Mouse (Mus musculus): Measurements from ENCODE around the gene Grik5. TPM values are rescaled to one million over a fixed set of nuclear protein-coding genes. Genes with fewer than 3 reads are reported as not detected.

The Grik5 gene
- polyA plus RNA-seq, 1 experiment from 2014 or later = 7.0 TPM

GRCm38 (mm10) chr7:25106790-25107502, 34.8 kb upstream of the Grik5 start:
- DNase-seq (ENCODE audit: low spot score) = no peak
- H3K36me3 ChIP-seq (ENCODE audit: control insufficient read depth, insufficient read depth, low read length) = no peaks in the 10 kb centered on the region
- H3K4me1 ChIP-seq (replicated peaks; ENCODE audit: control insufficient read depth, insufficient read depth, low read length) = no peaks in the 10 kb centered on the region
- no peak overlapping the region for H3K9ac ChIP-seq (ENCODE audit: low read length)
- H3K27ac ChIP-seq (ENCODE audit: low read depth) = no peak overlapping the region
- H3K27me3 ChIP-seq (replicated peaks; ENCODE audit: control insufficient read depth, insufficient read depth, low read length) = no peaks in the 10 kb centered on the region
- no peak for ATAC-seq (replicated peaks; ENCODE audit: low FRiP score, low TSS enrichment, low read depth)
- H3K4me2 ChIP-seq (ENCODE audit: low read length) = no peak overlapping the region
- H3K4me3 ChIP-seq (ENCODE audit: low read depth, low read length) = no peak overlapping the region
- no peaks in the 10 kb centered on the region for H3K9me3 ChIP-seq (ENCODE audit: control insufficient read depth, low read length)
- WGBS = 55% methylated on average over 16 of the region's 17 CpGs

- DNase-seq (ENCODE audit: low spot score) (peak; percentile 90), ATAC-seq (replicated peaks; ENCODE audit: low FRiP score, low TSS enrichment, low read depth) (0 out of 2 replicates have a peak, but pooled peaks have one; percentile 56)
- Histone ChIP-seq H3K4me2 (ENCODE audit: low read length) (no peak overlapping the region), H3K9ac (ENCODE audit: low read length) (no peak overlapping the region), H3K4me3 (ENCODE audit: low read depth, low read length) (no peak overlapping the region), H3K27ac (ENCODE audit: low read depth) (no peak overlapping the region), H3K36me3 (ENCODE audit: control insufficient read depth, insufficient read depth, low read length) (no peaks in the 10 kb centered on the region), H3K9me3 (ENCODE audit: control insufficient read depth, low read length) (no peaks in the 10 kb centered on the region), H3K4me1 (replicated peaks; ENCODE audit: control insufficient read depth, insufficient read depth, low read length) (no peaks in the 10 kb centered on the region), H3K27me3 (replicated peaks; ENCODE audit: control insufficient read depth, insufficient read depth, low read length) (no peaks in the 10 kb centered on the region)
- 26% methylated on average over 17 of the region's 17 CpGs for WGBS
Observed at GRCm38 (mm10) chr7:25105411-25106160, 33.4 kb upstream of the Grik5 start.

GRCm38 (mm10) chr7:25099581-25099980, 27.4 kb upstream of the Grik5 start:
- H3K4me2 ChIP-seq (ENCODE audit: low read length) = no peak overlapping the region
- WGBS = 43% methylated on average over 4 of the region's 4 CpGs
- no peak overlapping the region for H3K4me3 ChIP-seq (ENCODE audit: low read depth, low read length)
- no peak for ATAC-seq (replicated peaks; ENCODE audit: low FRiP score, low TSS enrichment, low read depth)
- no peak overlapping the region for H3K9ac ChIP-seq (ENCODE audit: low read length)
- no peak overlapping the region for H3K27ac ChIP-seq (ENCODE audit: low read depth)
- no peaks in the 10 kb centered on the region for H3K36me3 ChIP-seq (ENCODE audit: control insufficient read depth, insufficient read depth, low read length)
- H3K27me3 ChIP-seq (replicated peaks; ENCODE audit: control insufficient read depth, insufficient read depth, low read length) = no peaks in the 10 kb centered on the region
- no peak for DNase-seq (ENCODE audit: low spot score)
- H3K4me1 ChIP-seq (replicated peaks; ENCODE audit: control insufficient read depth, insufficient read depth, low read length) = no peaks in the 10 kb centered on the region
- no peaks in the 10 kb centered on the region for H3K9me3 ChIP-seq (ENCODE audit: control insufficient read depth, low read length)

GRCm38 (mm10) chr7:25098169-25098568, 26.0 kb upstream of the Grik5 start:
- Histone ChIP-seq H3K4me1 (replicated peaks; ENCODE audit: control insufficient read depth, insufficient read depth, low read length) (no peaks in the 10 kb centered on the region), H3K4me3 (ENCODE audit: low read depth, low read length) (no peak overlapping the region), H3K36me3 (ENCODE audit: control insufficient read depth, insufficient read depth, low read length) (no peaks in the 10 kb centered on the region), H3K27me3 (replicated peaks; ENCODE audit: control insufficient read depth, insufficient read depth, low read length) (no peaks in the 10 kb centered on the region), H3K4me2 (ENCODE audit: low read length) (no peak overlapping the region), H3K9ac (ENCODE audit: low read length) (no peak overlapping the region), H3K9me3 (ENCODE audit: control insufficient read depth, low read length) (no peaks in the 10 kb centered on the region), H3K27ac (ENCODE audit: low read depth) (no peak overlapping the region)
- 65% methylated on average over 3 of the region's 3 CpGs for WGBS
- no peak for ATAC-seq (replicated peaks; ENCODE audit: low FRiP score, low TSS enrichment, low read depth)
- DNase-seq (ENCODE audit: low spot score) = no peak

- H3K4me2 ChIP-seq (ENCODE audit: low read length) = no peak overlapping the region
- H3K4me3 ChIP-seq (ENCODE audit: low read depth, low read length) = no peak overlapping the region
- H3K4me1 ChIP-seq (replicated peaks; ENCODE audit: control insufficient read depth, insufficient read depth, low read length) = 0 out of 2 replicates have a peak, but pooled peaks cover 5% of the 10 kb centered on the region
- WGBS = 41% methylated on average over 10 of the region's 10 CpGs
- H3K27me3 ChIP-seq (replicated peaks; ENCODE audit: control insufficient read depth, insufficient read depth, low read length) = no peaks in the 10 kb centered on the region
- ATAC-seq (replicated peaks; ENCODE audit: low FRiP score, low TSS enrichment, low read depth) (no peak), DNase-seq (ENCODE audit: low spot score) (no peak)
- H3K9ac ChIP-seq (ENCODE audit: low read length) = no peak overlapping the region
- H3K9me3 ChIP-seq (ENCODE audit: control insufficient read depth, low read length) = no peaks in the 10 kb centered on the region
- peaks cover 7% of the 10 kb centered on the region for H3K36me3 ChIP-seq (ENCODE audit: control insufficient read depth, insufficient read depth, low read length)
- H3K27ac ChIP-seq (ENCODE audit: low read depth) = no peak overlapping the region
Observed at GRCm38 (mm10) chr7:25089875-25090274, 17.7 kb upstream of the Grik5 start.

- DNase-seq (ENCODE audit: low spot score) (no peak), ATAC-seq (replicated peaks; ENCODE audit: low FRiP score, low TSS enrichment, low read depth) (no peak)
- H3K27me3 ChIP-seq (replicated peaks; ENCODE audit: control insufficient read depth, insufficient read depth, low read length) = no peaks in the 10 kb centered on the region
- H3K27ac ChIP-seq (ENCODE audit: low read depth) = no peak overlapping the region
- peaks cover 16% of the 10 kb centered on the region for H3K36me3 ChIP-seq (ENCODE audit: control insufficient read depth, insufficient read depth, low read length)
- H3K9ac ChIP-seq (ENCODE audit: low read length) = no peak overlapping the region
- no peaks in the 10 kb centered on the region for H3K9me3 ChIP-seq (ENCODE audit: control insufficient read depth, low read length)
- no peak overlapping the region for H3K4me2 ChIP-seq (ENCODE audit: low read length)
- no peak overlapping the region for H3K4me3 ChIP-seq (ENCODE audit: low read depth, low read length)
- 0 out of 2 replicates have a peak, but pooled peaks cover 5% of the 10 kb centered on the region for H3K4me1 ChIP-seq (replicated peaks; ENCODE audit: control insufficient read depth, insufficient read depth, low read length)
- WGBS = 32% methylated on average over 11 of the region's 11 CpGs
Observed at GRCm38 (mm10) chr7:25088968-25089367, 16.8 kb upstream of the Grik5 start.

GRCm38 (mm10) chr7:25088531-25088930, 16.4 kb upstream of the Grik5 start:
- 0 out of 2 replicates have a peak, but pooled peaks have one; percentile 15 for ATAC-seq (replicated peaks; ENCODE audit: low FRiP score, low TSS enrichment, low read depth)
- Histone ChIP-seq H3K9me3 (ENCODE audit: control insufficient read depth, low read length) (no peaks in the 10 kb centered on the region), H3K27ac (ENCODE audit: low read depth) (no peak overlapping the region), H3K4me1 (replicated peaks; ENCODE audit: control insufficient read depth, insufficient read depth, low read length) (0 out of 2 replicates have a peak, but pooled peaks cover 5% of the 10 kb centered on the region), H3K36me3 (ENCODE audit: control insufficient read depth, insufficient read depth, low read length) (peaks cover 20% of the 10 kb centered on the region), H3K4me2 (ENCODE audit: low read length) (no peak overlapping the region), H3K9ac (ENCODE audit: low read length) (no peak overlapping the region), H3K4me3 (ENCODE audit: low read depth, low read length) (no peak overlapping the region), H3K27me3 (replicated peaks; ENCODE audit: control insufficient read depth, insufficient read depth, low read length) (no peaks in the 10 kb centered on the region)
- DNase-seq (ENCODE audit: low spot score) = peak; percentile 61
- 12% methylated on average over 10 of the region's 10 CpGs for WGBS

- H3K27me3 ChIP-seq (replicated peaks; ENCODE audit: control insufficient read depth, insufficient read depth, low read length) = no peaks in the 10 kb centered on the region
- H3K4me1 ChIP-seq (replicated peaks; ENCODE audit: control insufficient read depth, insufficient read depth, low read length) = 0 out of 2 replicates have a peak, but pooled peaks cover 5% of the 10 kb centered on the region
- no peaks in the 10 kb centered on the region for H3K9me3 ChIP-seq (ENCODE audit: control insufficient read depth, low read length)
- H3K4me2 ChIP-seq (ENCODE audit: low read length) = no peak overlapping the region
- ATAC-seq (replicated peaks; ENCODE audit: low FRiP score, low TSS enrichment, low read depth) (no peak), DNase-seq (ENCODE audit: low spot score) (no peak)
- 69% methylated on average over 5 of the region's 5 CpGs for WGBS
- peaks cover 26% of the 10 kb centered on the region for H3K36me3 ChIP-seq (ENCODE audit: control insufficient read depth, insufficient read depth, low read length)
- no peak overlapping the region for H3K4me3 ChIP-seq (ENCODE audit: low read depth, low read length)
- no peak overlapping the region for H3K9ac ChIP-seq (ENCODE audit: low read length)
- H3K27ac ChIP-seq (ENCODE audit: low read depth) = no peak overlapping the region
Observed at GRCm38 (mm10) chr7:25087972-25088371, 15.8 kb upstream of the Grik5 start.
